Mouse (Mus musculus): ENCODE measurements at regions not wholly inside any gene's neighbourhood (a gene's known extent, or its start where the extent isn't known, plus 50 kb on each side); places are given as distances from the start of the nearest gene placed in this dataset.
A peak's percentile ranks its signal among the peaks of the same experiment; 100 is the strongest.
"Not testable (repeated sequence)": the region's sequence is repeated elsewhere in the genome, so short reads cannot be mapped to it uniquely, and the experiment has no call there.

DNA sequence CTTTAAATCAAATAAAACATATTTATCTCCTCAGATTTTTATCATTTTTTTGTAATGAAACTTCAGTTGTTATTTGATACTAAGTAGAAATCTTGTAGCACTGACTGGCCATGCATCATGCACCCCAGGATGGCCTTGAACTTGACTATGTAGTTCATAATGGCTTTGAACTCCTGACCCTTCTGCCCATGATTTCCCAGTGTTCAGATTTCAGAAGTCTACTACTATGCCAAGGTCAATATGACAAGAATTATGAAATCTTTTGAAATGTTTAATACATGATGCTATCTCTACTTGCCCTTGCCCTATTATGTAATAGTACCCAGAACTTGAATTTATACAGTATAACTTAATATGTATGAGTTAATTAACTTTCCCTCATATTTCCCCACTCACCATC, 200.2 kb downstream of the Kctd12 start:
- H3K27ac ChIP-seq (ENCODE audit: low read length): no peak overlapping the region
- no peaks in the 10 kb centered on the region for H3K36me3 ChIP-seq (ENCODE audit: control insufficient read depth, insufficient read depth, low read length)
- no peak overlapping the region for H3K4me3 ChIP-seq (ENCODE audit: low read length)
- no peak overlapping the region for H3K4me2 ChIP-seq (ENCODE audit: low read depth, low read length)
- H3K4me1 ChIP-seq (ENCODE audit: control insufficient read depth, insufficient read depth, low read length): no peaks in the 10 kb centered on the region
- H3K27me3 ChIP-seq (replicated peaks; ENCODE audit: control insufficient read depth, insufficient read depth, low read length): no peaks in the 10 kb centered on the region
- H3K9ac ChIP-seq (ENCODE audit: low read depth, low read length): no peak overlapping the region
- H3K9me3 ChIP-seq (ENCODE audit: control insufficient read depth, low read length): no peaks in the 10 kb centered on the region
- no peak for ATAC-seq

DNA sequence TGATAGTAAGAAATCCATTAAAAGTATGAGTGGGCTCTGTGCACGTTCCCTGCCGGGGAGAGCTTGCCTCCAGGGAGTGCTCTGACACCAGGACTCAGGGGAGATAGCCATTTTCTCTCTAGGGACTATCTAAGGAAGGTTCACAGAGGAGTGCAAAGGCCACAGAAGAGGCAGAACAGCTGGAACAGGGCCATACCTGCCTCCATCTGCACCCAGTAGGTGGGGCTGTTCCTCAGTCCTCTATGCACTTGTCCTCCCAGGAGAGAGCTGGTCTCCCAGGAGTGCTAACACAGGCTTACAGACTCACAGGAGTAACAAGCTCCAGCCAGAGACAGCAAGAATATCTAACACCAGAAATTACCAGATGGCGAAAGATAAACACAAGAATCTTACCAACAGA, 212.7 kb downstream of the Kctd12 start:
- no peaks in the 10 kb centered on the region for H3K9me3 ChIP-seq (ENCODE audit: control insufficient read depth, low read length)
- H3K27ac ChIP-seq (ENCODE audit: low read length): no peak overlapping the region
- H3K36me3 ChIP-seq (ENCODE audit: control insufficient read depth, insufficient read depth, low read length): no peaks in the 10 kb centered on the region
- H3K27me3 ChIP-seq (replicated peaks; ENCODE audit: control insufficient read depth, insufficient read depth, low read length): no peaks in the 10 kb centered on the region
- H3K4me2 ChIP-seq (ENCODE audit: low read depth, low read length): no peak overlapping the region
- WGBS: 63% methylated on average over 3 of the region's 3 CpGs
- no peak overlapping the region for H3K9ac ChIP-seq (ENCODE audit: low read depth, low read length)
- H3K4me3 ChIP-seq (ENCODE audit: low read length): no peak overlapping the region
- no peaks in the 10 kb centered on the region for H3K4me1 ChIP-seq (ENCODE audit: control insufficient read depth, insufficient read depth, low read length)
- 0 out of 2 replicates have a peak, but pooled peaks have one; percentile 42 for ATAC-seq

DNA sequence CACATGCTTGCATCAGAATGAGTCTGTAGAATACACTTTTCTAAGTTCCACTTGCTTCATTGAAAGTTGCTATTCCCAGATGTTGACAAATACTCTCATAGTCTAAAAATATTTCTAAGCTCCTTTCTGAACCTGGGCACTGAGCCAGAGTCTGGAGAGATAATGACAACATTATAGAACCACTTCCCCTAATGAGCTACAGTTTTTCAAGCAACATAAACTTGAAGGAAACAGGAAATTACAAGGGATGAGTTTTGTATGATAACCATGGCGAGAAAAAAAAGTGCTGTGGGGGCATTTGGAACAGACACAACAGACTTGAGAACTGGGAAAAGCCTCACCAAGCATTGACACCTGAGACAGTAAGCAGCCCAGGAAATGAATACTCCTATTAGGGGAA, 233.8 kb downstream of the Kctd12 start:
- 68% methylated on average over 1 of the region's 1 CpGs for WGBS
- no peaks in the 10 kb centered on the region for H3K4me1 ChIP-seq (ENCODE audit: control insufficient read depth, insufficient read depth, low read length)
- ATAC-seq: no peak
- no peak overlapping the region for H3K27ac ChIP-seq (ENCODE audit: low read length)
- H3K9ac ChIP-seq (ENCODE audit: low read depth, low read length): no peak overlapping the region
- no peak overlapping the region for H3K4me3 ChIP-seq (ENCODE audit: low read length)
- H3K9me3 ChIP-seq (ENCODE audit: control insufficient read depth, low read length): no peaks in the 10 kb centered on the region
- no peaks in the 10 kb centered on the region for H3K36me3 ChIP-seq (ENCODE audit: control insufficient read depth, insufficient read depth, low read length)
- no peak overlapping the region for H3K4me2 ChIP-seq (ENCODE audit: low read depth, low read length)
- H3K27me3 ChIP-seq (replicated peaks; ENCODE audit: control insufficient read depth, insufficient read depth, low read length): no peaks in the 10 kb centered on the region

DNA sequence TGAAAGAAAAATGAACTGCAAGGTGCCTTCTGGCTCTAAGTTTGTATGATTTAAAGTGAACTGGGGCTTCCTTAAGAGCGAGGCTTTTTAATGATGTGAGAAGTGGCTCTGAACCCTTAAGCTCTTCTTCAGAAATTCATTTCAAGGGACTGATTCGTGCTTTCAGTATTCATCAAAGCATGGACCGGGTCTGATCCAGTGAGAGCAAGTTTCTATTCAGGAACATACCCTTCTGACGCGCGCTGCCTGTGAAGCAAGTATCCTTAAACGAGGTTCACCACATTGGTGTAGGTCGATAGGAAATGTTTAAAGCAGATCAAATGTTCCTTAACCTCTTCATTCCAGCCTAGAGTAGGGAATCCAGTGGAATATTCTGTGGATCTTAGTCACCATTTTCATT, 240.1 kb downstream of the Kctd12 start:
- ATAC-seq: no peak
- WGBS: 84% methylated on average over 8 of the region's 8 CpGs

DNA sequence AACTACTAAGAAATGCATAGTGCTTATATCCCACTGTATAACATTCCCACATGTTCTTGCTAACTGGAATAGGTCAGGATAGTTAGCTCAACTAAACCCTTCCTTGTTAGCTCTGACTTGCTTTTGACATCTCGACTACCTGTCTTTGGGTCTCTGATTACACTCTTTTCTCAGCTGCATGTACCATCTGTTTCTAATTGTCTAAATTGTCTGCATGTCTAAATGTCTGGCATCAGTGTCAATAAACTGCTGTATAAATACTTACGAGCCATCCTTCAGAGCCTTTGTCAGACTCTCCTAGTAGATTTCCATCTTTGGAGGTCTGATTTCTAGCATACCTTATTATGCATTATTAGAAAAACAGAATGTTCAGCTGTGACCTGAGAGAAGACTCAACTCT, 245.8 kb downstream of the Kctd12 start:
- Histone ChIP-seq H3K4me3 (ENCODE audit: low read length) (no peak overlapping the region), H3K9ac (ENCODE audit: low read depth, low read length) (no peak overlapping the region)

More for the DNA sequence above, 240.1 kb downstream of the Kctd12 start:
- Histone ChIP-seq H3K4me3 (ENCODE audit: low read length) (no peak overlapping the region), H3K4me1 (ENCODE audit: control insufficient read depth, insufficient read depth, low read length) (no peaks in the 10 kb centered on the region), H3K4me2 (ENCODE audit: low read depth, low read length) (no peak overlapping the region), H3K9me3 (ENCODE audit: control insufficient read depth, low read length) (no peaks in the 10 kb centered on the region), H3K27me3 (replicated peaks; ENCODE audit: control insufficient read depth, insufficient read depth, low read length) (no peaks in the 10 kb centered on the region), H3K36me3 (ENCODE audit: control insufficient read depth, insufficient read depth, low read length) (no peaks in the 10 kb centered on the region), H3K27ac (ENCODE audit: low read length) (no peak overlapping the region), H3K9ac (ENCODE audit: low read depth, low read length) (no peak overlapping the region)

DNA sequence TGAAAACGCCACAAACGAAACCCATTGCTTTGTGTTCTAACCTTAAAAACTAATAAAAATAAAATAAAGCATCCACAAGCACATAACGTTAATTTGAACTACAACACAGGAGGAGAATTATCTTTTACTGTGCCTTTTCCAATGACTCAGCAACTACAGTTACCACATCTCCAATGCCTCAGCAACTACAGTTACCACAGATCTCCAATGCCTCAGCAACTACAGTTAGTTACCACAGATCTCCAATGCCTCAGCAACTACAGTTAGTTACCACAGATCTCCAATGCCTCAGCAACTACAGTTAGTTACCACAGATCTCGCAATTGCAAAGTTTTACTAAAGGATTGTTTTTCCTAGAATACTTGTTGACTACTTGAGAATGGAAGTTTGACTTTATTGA, 248.7 kb downstream of the Kctd12 start:
- ATAC-seq; H3K4me2 ChIP-seq (ENCODE audit: low read depth, low read length); H3K36me3 ChIP-seq (ENCODE audit: control insufficient read depth, insufficient read depth, low read length); H3K27me3 ChIP-seq (replicated peaks; ENCODE audit: control insufficient read depth, insufficient read depth, low read length); H3K4me1 ChIP-seq (ENCODE audit: control insufficient read depth, insufficient read depth, low read length); H3K9ac ChIP-seq (ENCODE audit: low read depth, low read length); H3K27ac ChIP-seq (ENCODE audit: low read length); H3K4me3 ChIP-seq (ENCODE audit: low read length); H3K9me3 ChIP-seq (ENCODE audit: control insufficient read depth, low read length): not testable (repeated sequence)
- 91% methylated on average over 4 of the region's 4 CpGs for WGBS

More for the DNA sequence above, 245.8 kb downstream of the Kctd12 start:
- Histone ChIP-seq H3K36me3 (ENCODE audit: control insufficient read depth, insufficient read depth, low read length) (no peaks in the 10 kb centered on the region), H3K9me3 (ENCODE audit: control insufficient read depth, low read length) (no peaks in the 10 kb centered on the region), H3K27me3 (replicated peaks; ENCODE audit: control insufficient read depth, insufficient read depth, low read length) (no peaks in the 10 kb centered on the region), H3K4me2 (ENCODE audit: low read depth, low read length) (no peak overlapping the region), H3K4me1 (ENCODE audit: control insufficient read depth, insufficient read depth, low read length) (no peaks in the 10 kb centered on the region), H3K27ac (ENCODE audit: low read length) (no peak overlapping the region)
- no peak for ATAC-seq
- WGBS: 78% methylated on average over 2 of the region's 2 CpGs

DNA sequence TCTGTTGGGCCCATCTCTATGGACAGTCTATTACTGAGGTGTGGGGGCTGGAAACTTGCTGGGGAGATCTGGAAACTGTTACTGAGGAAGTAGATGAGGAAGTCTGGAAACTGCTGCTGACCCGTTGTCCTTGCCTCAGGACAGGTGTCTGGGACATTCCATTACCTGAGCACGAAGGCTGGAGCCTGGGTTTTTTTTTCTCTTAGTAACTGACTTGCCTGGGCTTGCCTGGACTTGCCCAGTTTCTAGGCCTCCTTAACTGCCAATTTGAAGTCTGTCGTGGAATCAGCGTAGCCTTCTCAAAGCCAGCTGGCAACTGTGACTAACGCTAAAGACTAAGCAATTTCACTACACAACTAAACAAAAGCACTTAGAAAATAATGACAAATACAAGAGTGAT, 250.7 kb downstream of the Kctd12 start:
- no peak overlapping the region for H3K4me2 ChIP-seq (ENCODE audit: low read depth, low read length)
- no peak overlapping the region for H3K4me3 ChIP-seq (ENCODE audit: low read length)
- WGBS: 77% methylated on average over 5 of the region's 5 CpGs
- H3K27me3 ChIP-seq (replicated peaks; ENCODE audit: control insufficient read depth, insufficient read depth, low read length): no peaks in the 10 kb centered on the region
- no peak overlapping the region for H3K27ac ChIP-seq (ENCODE audit: low read length)
- H3K4me1 ChIP-seq (ENCODE audit: control insufficient read depth, insufficient read depth, low read length): no peaks in the 10 kb centered on the region
- H3K36me3 ChIP-seq (ENCODE audit: control insufficient read depth, insufficient read depth, low read length): no peaks in the 10 kb centered on the region
- H3K9me3 ChIP-seq (ENCODE audit: control insufficient read depth, low read length): no peaks in the 10 kb centered on the region
- no peak for ATAC-seq
- no peak overlapping the region for H3K9ac ChIP-seq (ENCODE audit: low read depth, low read length)

DNA sequence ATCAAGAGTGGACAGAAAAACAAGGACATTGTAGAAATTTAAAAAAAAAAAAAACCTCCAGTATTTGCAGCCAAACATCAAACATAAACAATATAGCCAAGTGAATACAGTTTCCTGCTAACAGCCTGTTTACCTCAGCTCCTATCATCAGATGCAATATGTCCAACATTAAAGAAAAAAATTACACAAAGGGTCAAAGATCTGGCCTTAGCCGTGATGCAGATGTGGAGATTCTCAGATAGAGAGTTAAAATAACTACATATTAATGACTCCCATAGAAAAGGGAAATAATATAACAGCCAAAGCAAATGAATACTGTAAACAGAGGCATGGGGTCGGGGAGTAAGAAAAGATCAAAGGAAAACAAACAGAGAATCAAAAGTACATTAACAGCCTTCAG, 259.8 kb downstream of the Kctd12 start:
- WGBS: 43% methylated on average over 2 of the region's 2 CpGs
- Histone ChIP-seq H3K9ac (ENCODE audit: low read depth, low read length) (no peak overlapping the region), H3K4me2 (ENCODE audit: low read depth, low read length) (no peak overlapping the region), H3K27me3 (replicated peaks; ENCODE audit: control insufficient read depth, insufficient read depth, low read length) (no peaks in the 10 kb centered on the region), H3K9me3 (ENCODE audit: control insufficient read depth, low read length) (no peaks in the 10 kb centered on the region), H3K27ac (ENCODE audit: low read length) (no peak overlapping the region), H3K36me3 (ENCODE audit: control insufficient read depth, insufficient read depth, low read length) (no peaks in the 10 kb centered on the region), H3K4me1 (ENCODE audit: control insufficient read depth, insufficient read depth, low read length) (no peaks in the 10 kb centered on the region), H3K4me3 (ENCODE audit: low read length) (no peak overlapping the region)
- ATAC-seq: no peak

DNA sequence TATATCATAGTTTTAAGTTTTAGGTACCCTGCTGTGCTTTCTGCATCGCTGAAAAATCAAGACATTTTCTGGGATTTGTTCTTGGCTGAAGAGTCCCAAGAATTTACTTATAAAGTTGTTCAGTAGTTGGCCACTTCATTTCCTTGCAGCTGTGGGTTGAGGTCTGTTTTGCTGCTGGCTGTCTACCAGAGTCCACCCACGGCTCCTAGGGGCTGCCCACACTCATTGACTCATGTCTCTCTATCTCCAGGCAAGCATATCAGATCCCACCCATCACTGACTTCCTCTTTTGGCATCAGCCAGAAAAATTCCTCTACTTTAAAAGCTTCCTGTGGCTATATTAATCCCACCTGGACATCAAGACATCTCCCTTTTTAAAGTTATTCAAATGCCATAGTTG, 263.9 kb downstream of the Kctd12 start:
- Histone ChIP-seq H3K36me3 (ENCODE audit: control insufficient read depth, insufficient read depth, low read length) (no peaks in the 10 kb centered on the region), H3K27ac (ENCODE audit: low read length) (no peak overlapping the region), H3K4me1 (ENCODE audit: control insufficient read depth, insufficient read depth, low read length) (no peaks in the 10 kb centered on the region), H3K9me3 (ENCODE audit: control insufficient read depth, low read length) (no peaks in the 10 kb centered on the region), H3K4me2 (ENCODE audit: low read depth, low read length) (no peak overlapping the region), H3K27me3 (replicated peaks; ENCODE audit: control insufficient read depth, insufficient read depth, low read length) (no peaks in the 10 kb centered on the region), H3K9ac (ENCODE audit: low read depth, low read length) (no peak overlapping the region), H3K4me3 (ENCODE audit: low read length) (no peak overlapping the region)
- ATAC-seq: no peak
- 67% methylated on average over 2 of the region's 2 CpGs for WGBS

DNA sequence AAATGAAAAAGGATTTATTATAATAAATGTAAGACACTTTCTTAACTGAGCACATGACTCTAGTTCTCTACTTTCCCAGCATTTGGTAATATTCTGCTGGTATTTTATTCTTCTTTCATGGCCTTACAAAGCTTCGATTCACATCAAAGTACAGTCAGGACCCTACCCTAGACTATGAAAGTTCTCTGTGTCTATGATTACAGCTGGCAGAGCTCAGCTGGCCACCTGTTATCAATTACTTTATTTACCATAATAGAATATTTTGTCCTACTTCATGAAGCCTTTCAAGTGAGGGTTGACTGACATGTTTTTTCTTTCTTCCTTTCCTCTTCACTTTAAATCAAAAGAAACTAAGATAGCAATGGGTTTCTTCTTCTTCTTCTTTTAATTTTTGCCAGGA, 269.8 kb downstream of the Kctd12 start:
- Histone ChIP-seq H3K27ac (ENCODE audit: low read length) (no peak overlapping the region), H3K4me1 (ENCODE audit: control insufficient read depth, insufficient read depth, low read length) (no peaks in the 10 kb centered on the region), H3K36me3 (ENCODE audit: control insufficient read depth, insufficient read depth, low read length) (no peaks in the 10 kb centered on the region), H3K9ac (ENCODE audit: low read depth, low read length) (no peak overlapping the region), H3K9me3 (ENCODE audit: control insufficient read depth, low read length) (no peaks in the 10 kb centered on the region), H3K4me3 (ENCODE audit: low read length) (no peak overlapping the region), H3K27me3 (replicated peaks; ENCODE audit: control insufficient read depth, insufficient read depth, low read length) (no peaks in the 10 kb centered on the region), H3K4me2 (ENCODE audit: low read depth, low read length) (no peak overlapping the region)
- 79% methylated on average over 1 of the region's 1 CpGs for WGBS
- no peak for ATAC-seq
